Mouse (Mus musculus) left cerebral cortex, postnatal 4 days (tissue): Measurements from ENCODE around the gene Rpf1. TPM values are rescaled to one million over a fixed set of nuclear protein-coding genes. Genes with fewer than 3 reads are reported as not detected.

Experiments
- DNase-seq: peaks from one replicate; pipeline ENCODE4 v3.0.0-alpha.2; 2022
- intact Hi-C: fragments of 180-260 bp; cut with DNase I; formaldehyde crosslinking; loops from one replicate; pipeline ENCODE4 v1.15.1; 2025
- total RNA-seq, 2 experiments: library from RNA; stranded (reverse); gene quantifications; 2 replicates each; pipeline ENCODE4 v1.2.3; 2021

The Rpf1 gene
- total RNA-seq, 2 experiments from 2014 or later = 22.5 to 24.5 TPM

DNA sequence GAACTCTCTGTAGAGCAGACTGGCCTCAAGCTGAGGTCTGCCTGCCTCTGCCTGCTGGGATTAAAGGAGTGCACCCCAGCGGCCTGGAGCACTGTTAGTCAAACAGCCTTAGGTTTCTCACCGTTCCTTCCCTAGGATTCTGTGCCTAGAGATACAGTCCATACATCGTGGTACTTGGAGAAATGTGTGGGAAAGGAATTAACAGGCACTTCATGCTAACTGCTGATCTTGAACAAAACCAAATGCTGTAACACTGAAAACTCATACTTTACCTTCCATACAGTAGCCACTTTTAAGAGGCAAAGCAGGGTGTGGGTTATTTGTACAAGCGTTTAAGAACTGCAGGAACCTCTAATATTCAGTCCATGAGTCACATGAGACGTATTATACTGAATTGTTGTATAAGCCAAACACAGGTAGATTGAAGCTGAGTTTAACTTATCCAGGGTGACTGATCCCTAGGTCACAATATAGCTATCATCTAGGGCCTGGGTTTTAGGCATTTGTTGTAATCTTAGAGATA is 19.6 kb downstream of the Rpf1 start:
- intact Hi-C loops = loop anchor here (10.0 kb wide), 2 partner anchors 157 to 317 kb away; no protein-coding TSS in a partner anchor
- no peak for DNase-seq

GRCm38 (mm10) chr3:146500810-146501201 is 20.4 kb downstream of the Rpf1 start:
- intact Hi-C loops = loop anchor here (10.0 kb wide), 2 partner anchors 156 to 316 kb away; no protein-coding TSS in a partner anchor
- DNase-seq = no peak

GRCm38 (mm10) chr3:146500003-146500809 is 21.0 kb downstream of the Rpf1 start:
- peak; percentile 59 for DNase-seq
- intact Hi-C loops = loop anchor here (10.0 kb wide), 2 partner anchors 155 to 315 kb away; no protein-coding TSS in a partner anchor

DNA sequence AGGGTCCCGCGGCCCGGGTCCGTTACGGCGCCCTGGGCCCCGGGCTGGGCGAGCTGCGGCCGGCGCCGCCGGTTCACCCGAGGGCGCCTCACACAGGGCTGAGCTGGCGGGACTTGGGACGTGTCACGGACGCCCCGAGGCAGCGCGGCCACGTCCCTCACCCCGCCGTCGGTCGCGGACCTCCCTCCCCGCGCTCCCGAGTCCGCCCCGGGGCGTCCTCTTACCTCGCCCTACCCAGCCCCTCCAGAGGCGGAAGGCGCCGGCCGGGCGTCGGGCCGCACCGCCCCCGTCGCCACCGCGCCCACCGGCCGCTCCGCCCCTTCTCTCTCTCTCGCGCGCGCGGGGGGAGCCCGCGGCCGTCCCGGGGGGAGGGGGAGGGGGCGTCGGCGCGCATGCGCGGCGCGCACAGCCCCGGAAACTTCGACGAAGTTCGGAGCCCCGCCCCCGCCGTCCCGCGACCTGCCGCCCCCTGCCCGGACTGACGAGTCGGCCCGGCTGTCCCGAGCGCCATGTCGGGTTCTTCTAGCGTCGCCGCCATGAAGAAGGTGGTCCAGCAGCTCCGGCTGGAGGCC is 21.7 kb downstream of the Rpf1 start, which contains the start of the genes Spata1 and Gng5:
Gene Spata1 (minus strand): TSS at position 323 of the 572 bp plus-strand sequence.
Gene Gng5 (plus strand): TSS at position 377 of the 572 bp plus-strand sequence.
- intact Hi-C loops = loop anchor here (10.0 kb wide), 2 partner anchors 155 to 315 kb away; no protein-coding TSS in a partner anchor

GRCm38 (mm10) chr3:146498989-146499388 is 22.2 kb downstream of the Rpf1 start:
- intact Hi-C loops = no loop called here

More for the DNA sequence above, 21.7 kb downstream of the Rpf1 start, which contains the start of the genes Spata1 and Gng5:
- peak; percentile 89 for DNase-seq

GRCm38 (mm10) chr3:146494941-146495340 is 26.3 kb downstream of the Rpf1 start:
- intact Hi-C loops = no loop called here

More at GRCm38 (mm10) chr3:146498989-146499388, 22.2 kb downstream of the Rpf1 start:
- DNase-seq = no peak

DNA sequence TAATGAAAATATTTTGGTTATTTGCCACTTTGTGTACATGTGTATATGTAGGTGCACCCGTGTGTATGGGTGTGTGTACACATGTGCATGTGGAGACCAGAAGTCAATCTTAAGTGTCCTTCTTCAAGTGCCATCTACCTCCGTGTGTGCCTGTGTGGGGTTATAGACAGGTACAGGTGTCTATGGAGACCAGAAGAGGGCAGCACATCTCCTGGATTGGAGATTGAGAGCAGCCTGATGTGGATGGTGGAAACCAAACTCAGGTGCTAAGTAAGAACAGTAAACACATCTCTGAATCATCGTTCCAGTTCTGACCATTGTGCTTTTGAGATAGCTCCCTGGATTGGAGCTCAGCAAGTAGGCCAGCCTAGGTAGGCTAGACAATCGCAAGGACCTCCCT is 34.8 kb downstream of the Rpf1 start:
- DNase-seq = no peak
- intact Hi-C loops = no loop called here

More at GRCm38 (mm10) chr3:146494941-146495340, 26.3 kb downstream of the Rpf1 start:
- no peak for DNase-seq

DNA sequence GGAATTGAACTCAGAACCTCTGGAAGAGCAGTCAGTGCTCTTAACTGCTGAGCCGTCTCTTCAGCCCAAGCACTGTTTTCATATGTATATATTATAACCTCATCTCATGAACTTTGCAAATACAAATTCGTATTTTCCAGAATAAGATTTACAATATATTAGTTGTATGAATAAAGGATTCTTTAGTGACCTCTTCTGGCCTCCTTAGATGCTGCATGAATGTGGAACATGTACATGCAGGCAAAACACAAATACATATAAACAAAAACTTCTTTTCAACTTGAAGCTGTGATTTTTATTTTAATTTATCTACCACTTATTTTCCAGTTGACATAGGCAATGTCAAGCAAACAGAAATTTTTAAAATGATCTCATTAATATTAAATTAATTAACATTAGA is 39.2 kb downstream of the Rpf1 start:
- intact Hi-C loops = no loop called here
- DNase-seq = no peak

DNA sequence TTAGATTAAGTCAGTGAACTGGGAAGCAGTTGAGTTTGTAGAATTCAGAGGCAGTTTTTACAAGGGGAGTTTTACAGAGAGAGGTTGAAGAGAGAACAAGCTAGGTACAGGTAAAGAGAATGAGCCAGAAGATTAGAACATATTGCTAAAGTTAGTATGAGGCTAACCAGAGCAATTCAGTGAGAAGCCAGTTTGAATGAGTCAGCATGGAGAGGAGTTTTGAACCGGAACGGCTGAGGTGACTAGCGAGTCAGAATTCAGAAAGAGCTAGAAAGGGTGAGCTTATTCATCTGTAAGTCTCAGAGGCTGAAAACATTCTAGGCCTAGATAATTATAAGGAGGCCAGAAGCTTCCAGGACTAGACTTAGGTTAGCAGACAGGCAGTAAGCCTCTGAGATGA is 46.8 kb downstream of the Rpf1 start:
- intact Hi-C loops = no loop called here
- no peak for DNase-seq

- intact Hi-C loops = no loop called here
- no peak for DNase-seq
Observed at GRCm38 (mm10) chr3:146473741-146474140, 47.5 kb downstream of the Rpf1 start.

DNA sequence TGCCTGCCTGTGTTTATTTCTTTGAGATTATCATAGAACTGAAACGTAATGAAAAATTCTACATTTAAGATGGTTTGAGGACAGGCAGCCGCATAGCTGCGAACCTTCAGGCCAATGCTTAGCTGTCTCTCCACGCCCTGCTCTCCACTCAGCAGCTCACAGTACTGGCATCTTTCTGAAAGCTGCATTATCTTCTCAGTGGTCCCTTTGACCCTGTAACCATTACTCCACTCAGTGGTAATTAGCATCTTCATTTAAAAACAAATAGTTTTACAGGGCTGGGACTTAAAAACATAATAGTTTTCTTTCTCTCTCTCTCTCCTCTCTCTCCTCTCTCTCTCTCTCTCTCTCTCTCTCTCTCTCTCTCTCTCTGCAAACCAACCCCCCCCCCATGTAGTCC is 48.6 kb downstream of the Rpf1 start:
- intact Hi-C loops = no loop called here
- DNase-seq = no peak

GRCm38 (mm10) chr3:146469226-146469625 is 52.0 kb downstream of the Rpf1 start:
- intact Hi-C loops = no loop called here
- DNase-seq = no peak

DNA sequence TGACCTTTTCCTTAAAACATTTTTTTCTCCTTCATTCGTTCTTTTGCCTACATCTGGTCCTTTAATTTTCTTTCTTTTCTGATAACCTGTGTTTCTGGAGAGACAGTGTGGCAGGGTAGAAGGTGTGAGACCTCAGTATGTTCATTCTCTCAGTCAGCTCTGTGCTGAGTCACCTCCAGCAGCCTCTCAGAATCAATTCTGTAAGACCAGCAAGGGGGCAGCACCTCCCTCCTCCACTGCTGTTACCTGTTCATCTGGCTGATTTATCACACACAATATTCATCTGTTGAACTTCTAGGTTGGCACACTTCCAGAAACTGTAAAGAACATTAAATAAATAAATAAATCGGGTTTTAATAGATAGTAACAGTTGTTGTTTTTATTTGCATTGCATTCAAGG is 58.3 kb downstream of the Rpf1 start:
- DNase-seq = no peak
- intact Hi-C loops = no loop called here

Other genes with a start within 250 kb of the Rpf1 start
- gene Ssx2ip, start 116.8 kb downstream of the Rpf1 start, total RNA-seq = 10 to 100 TPM; 80.7 to 81.5 TPM
- gene Ctbs, start 71.6 kb downstream of the Rpf1 start, total RNA-seq = 1 to 10 TPM; 4.7 to 5.9 TPM
- gene Spata1, start 21.7 kb downstream of the Rpf1 start, total RNA-seq = 1 to 10 TPM; 5.0 to 8.3 TPM
- gene Gng5, start 21.6 kb downstream of the Rpf1 start, total RNA-seq = 10 to 100 TPM; 50.3 to 68.4 TPM
- under 1 TPM; 0.18 to 0.38 TPM for gene Uox, start 49.0 kb upstream of the Rpf1 start, total RNA-seq
- not detected for gene Dnase2b, start 94.2 kb upstream of the Rpf1 start, total RNA-seq
- gene 4930503B20Rik, start 129.9 kb upstream of the Rpf1 start, total RNA-seq = under 1 TPM in 1 of 2 experiments, not detected in 1; 0.20 TPM
- gene Samd13, start 164.2 kb upstream of the Rpf1 start, total RNA-seq = under 1 TPM in 1 of 2 experiments, not detected in 1; 0.48 TPM